Mouse (Mus musculus) liver, embryonic 15.5 days (tissue): ENCODE results near the gene 4921536K21Rik. TPM values are rescaled to one million over a fixed set of nuclear protein-coding genes. Genes with fewer than 3 reads are reported as not detected.
A peak's percentile ranks its signal among the peaks of the same experiment; 100 is the strongest.

Experiments
- ATAC-seq: fragments of 200-750 bp; cut with Nextera tagmentation; 2 replicates; pipeline ENCODE4 v1.8.0; 2017; ENCODE audit warnings: moderate number of reproducible peaks, mild to moderate bottlenecking, moderate library complexity; ENCODE audit not compliant: insufficient read depth
- H3K27ac ChIP-seq: fragments of 300-500 bp; sonication (generic); replicated peaks from 2 replicates; pipeline ENCODE4 v1.5.1; 2015; ENCODE audit warnings: mild to moderate bottlenecking, inconsistent platforms
- H3K27me3 ChIP-seq: fragments of 300-500 bp; sonication (generic); 2 replicates; pipeline ENCODE4 v1.6.1; 2015; ENCODE audit warnings: mild to moderate bottlenecking, inconsistent platforms
- H3K36me3 ChIP-seq: fragments of 300-500 bp; sonication (generic); replicated peaks from 2 replicates; pipeline ENCODE4 v1.6.1; 2015; ENCODE audit warnings: moderate library complexity, mild to moderate bottlenecking, inconsistent platforms
- H3K4me1 ChIP-seq: fragments of 300-500 bp; sonication (generic); replicated peaks from 2 replicates; pipeline ENCODE4 v1.6.1; 2015; ENCODE audit warnings: inconsistent platforms
- H3K4me2 ChIP-seq: fragments of 300-500 bp; sonication (generic); 2 replicates; pipeline ENCODE4 v1.6.1; 2015; ENCODE audit warnings: moderate library complexity, mild to moderate bottlenecking, inconsistent platforms
- H3K4me3 ChIP-seq: fragments of 300-500 bp; sonication (generic); replicated peaks from 2 replicates; pipeline ENCODE4 v1.5.1; 2015; ENCODE audit warnings: mild to moderate bottlenecking, inconsistent platforms
- H3K9ac ChIP-seq: fragments of 300-500 bp; sonication (generic); 2 replicates; pipeline ENCODE4 v1.6.1; 2015; ENCODE audit warnings: moderate library complexity, mild to moderate bottlenecking, inconsistent platforms
- H3K9me3 ChIP-seq: fragments of 300-500 bp; sonication (generic); replicated peaks from 2 replicates; pipeline ENCODE4 v1.6.1; 2016; ENCODE audit warnings: inconsistent platforms
- WGBS: fragments of 180-500 bp; shearing (Covaris S2); methylation state at CpG from one replicate; pipeline ENCODE4 v1.1.7; 2015; ENCODE audit warnings: mixed read lengths; ENCODE audit not compliant: insufficient replicate concordance; 5-methylcytosine and 5-hydroxymethylcytosine counted together
- polyA plus RNA-seq: library from polyadenylated mRNA; unstranded; fragments of >200 nt; fragmentation: Nextera tagmentation; extraction: Ambion mirVana; gene quantifications from 2 replicates; pipeline ENCODE4 v1.2.1, GENCODE M21; 2015

4921536K21Rik gene
- polyA plus RNA-seq, 1 experiment from 2014 or later = not detected

GRCm38 (mm10) chr11:3883711-3884110 lies 11.2 kb downstream of the 4921536K21Rik start:
- H3K4me2 ChIP-seq = no peak overlapping the region
- no peaks in the 10 kb centered on the region for H3K36me3 ChIP-seq
- peaks cover 24% of the 10 kb centered on the region for H3K27me3 ChIP-seq
- H3K4me1 ChIP-seq = peaks cover 16% of the 10 kb centered on the region
- no peak for ATAC-seq
- no peak overlapping the region for H3K27ac ChIP-seq
- WGBS = 63% methylated on average over 3 of the region's 3 CpGs
- H3K9ac ChIP-seq = no peak overlapping the region
- H3K4me3 ChIP-seq = no peak overlapping the region
- H3K9me3 ChIP-seq = no peaks in the 10 kb centered on the region

- Histone ChIP-seq H3K4me3 (no peak overlapping the region), H3K4me1 (no peaks in the 10 kb centered on the region), H3K27me3 (peaks cover 21% of the 10 kb centered on the region), H3K9ac (no peak overlapping the region), H3K9me3 (no peaks in the 10 kb centered on the region), H3K4me2 (no peak overlapping the region), H3K36me3 (no peaks in the 10 kb centered on the region), H3K27ac (no peak overlapping the region)
- no peak for ATAC-seq
- WGBS = 36% methylated on average over 2 of the region's 2 CpGs
These were observed 15.1 kb downstream of the 4921536K21Rik start for GRCm38 (mm10) chr11:3879836-3880235.

GRCm38 (mm10) chr11:3878660-3879059 lies 16.2 kb downstream of the 4921536K21Rik start:
- H3K4me1 ChIP-seq = no peaks in the 10 kb centered on the region
- no peak overlapping the region for H3K9ac ChIP-seq
- H3K36me3 ChIP-seq = no peaks in the 10 kb centered on the region
- no peak overlapping the region for H3K4me2 ChIP-seq
- H3K27me3 ChIP-seq = peaks cover 21% of the 10 kb centered on the region
- WGBS = 54% methylated on average over 7 of the region's 7 CpGs
- no peak overlapping the region for H3K4me3 ChIP-seq
- no peak overlapping the region for H3K27ac ChIP-seq
- H3K9me3 ChIP-seq = no peaks in the 10 kb centered on the region
- no peak for ATAC-seq

GRCm38 (mm10) chr11:3876419-3876818 lies 18.5 kb downstream of the 4921536K21Rik start:
- Histone ChIP-seq H3K27ac (no peak overlapping the region), H3K9me3 (no peaks in the 10 kb centered on the region), H3K27me3 (peaks cover 7% of the 10 kb centered on the region), H3K9ac (no peak overlapping the region), H3K4me1 (no peaks in the 10 kb centered on the region), H3K4me2 (no peak overlapping the region), H3K36me3 (no peaks in the 10 kb centered on the region), H3K4me3 (no peak overlapping the region)
- no peak for ATAC-seq
- 50% methylated on average over 6 of the region's 6 CpGs for WGBS

- Histone ChIP-seq H3K27me3 (peaks cover 52% of the 10 kb centered on the region), H3K9ac (no peak overlapping the region), H3K27ac (no peak overlapping the region), H3K36me3 (no peaks in the 10 kb centered on the region), H3K4me1 (peaks cover 11% of the 10 kb centered on the region), H3K9me3 (no peaks in the 10 kb centered on the region), H3K4me2 (peak overlapping the region; percentile 76), H3K4me3 (peak overlapping the region; percentile 49; the same call in 1 of the 2 replicates)
- ATAC-seq = no peak
- 32% methylated on average over 6 of the region's 6 CpGs for WGBS
These were observed 30.6 kb downstream of the 4921536K21Rik start for GRCm38 (mm10) chr11:3864343-3864742.

- Histone ChIP-seq H3K27me3 (peaks cover 52% of the 10 kb centered on the region), H3K27ac (no peak within 1 kb of the TSS), H3K4me2 (peak within 1 kb of the TSS; percentile 76), H3K4me1 (peaks cover 11% of the 10 kb centered on the region), H3K4me3 (peak within 1 kb of the TSS; percentile 49), H3K36me3 (no peaks in the 10 kb centered on the region), H3K9ac (no peak within 1 kb of the TSS), H3K9me3 (no peaks in the 10 kb centered on the region)
- peak; percentile 89 for ATAC-seq
- WGBS = 4% methylated on average over 57 of the region's 58 CpGs
These were observed 31.3 kb downstream of the 4921536K21Rik start, which contains the start of gene Osbp2 for GRCm38 (mm10) chr11:3863454-3864112. Gene Osbp2 (minus strand): TSS chr11:3863903.

GRCm38 (mm10) chr11:3862661-3863453 lies 32.0 kb downstream of the 4921536K21Rik start:
- ATAC-seq = no peak
- no peaks in the 10 kb centered on the region for H3K36me3 ChIP-seq
- H3K4me3 ChIP-seq = peak overlapping the region; percentile 49; the same call in 1 of the 2 replicates
- peak overlapping the region; percentile 76 for H3K4me2 ChIP-seq
- peaks cover 11% of the 10 kb centered on the region for H3K4me1 ChIP-seq
- no peaks in the 10 kb centered on the region for H3K9me3 ChIP-seq
- WGBS = 59% methylated on average over 19 of the region's 19 CpGs
- no peak overlapping the region for H3K27ac ChIP-seq
- H3K9ac ChIP-seq = no peak overlapping the region
- H3K27me3 ChIP-seq = peaks cover 52% of the 10 kb centered on the region

- H3K27ac ChIP-seq = no peak overlapping the region
- WGBS = 62% methylated on average over 4 of the region's 4 CpGs
- ATAC-seq = no peak
These were observed 34.5 kb downstream of the 4921536K21Rik start for GRCm38 (mm10) chr11:3860361-3860760.

GRCm38 (mm10) chr11:3859778-3860177 lies 35.1 kb downstream of the 4921536K21Rik start:
- ATAC-seq = no peak
- H3K27ac ChIP-seq = no peak overlapping the region
- no peak overlapping the region for H3K4me2 ChIP-seq
- H3K9me3 ChIP-seq = no peaks in the 10 kb centered on the region
- no peaks in the 10 kb centered on the region for H3K36me3 ChIP-seq
- WGBS = 85% methylated on average over 4 of the region's 4 CpGs
- H3K4me3 ChIP-seq = no peak overlapping the region
- peaks cover 11% of the 10 kb centered on the region for H3K4me1 ChIP-seq
- no peak overlapping the region for H3K9ac ChIP-seq
- H3K27me3 ChIP-seq = peaks cover 38% of the 10 kb centered on the region

More at GRCm38 (mm10) chr11:3860361-3860760, 34.5 kb downstream of the 4921536K21Rik start:
- H3K9me3 ChIP-seq = no peaks in the 10 kb centered on the region
- peaks cover 43% of the 10 kb centered on the region for H3K27me3 ChIP-seq
- peaks cover 11% of the 10 kb centered on the region for H3K4me1 ChIP-seq
- no peak overlapping the region for H3K4me3 ChIP-seq
- H3K36me3 ChIP-seq = no peaks in the 10 kb centered on the region
- H3K9ac ChIP-seq = no peak overlapping the region
- no peak overlapping the region for H3K4me2 ChIP-seq

- no peaks in the 10 kb centered on the region for H3K36me3 ChIP-seq
- H3K27ac ChIP-seq = no peak overlapping the region
- 59% methylated on average over 5 of the region's 5 CpGs for WGBS
- peaks cover 19% of the 10 kb centered on the region for H3K27me3 ChIP-seq
- no peak overlapping the region for H3K9ac ChIP-seq
- no peaks in the 10 kb centered on the region for H3K9me3 ChIP-seq
- H3K4me2 ChIP-seq = no peak overlapping the region
- ATAC-seq = no peak
- H3K4me1 ChIP-seq = no peaks in the 10 kb centered on the region
- no peak overlapping the region for H3K4me3 ChIP-seq
These were observed 37.0 kb downstream of the 4921536K21Rik start for GRCm38 (mm10) chr11:3857902-3858301.

GRCm38 (mm10) chr11:3855846-3856245 lies 39.1 kb downstream of the 4921536K21Rik start:
- ATAC-seq = no peak
- H3K9ac ChIP-seq = no peak overlapping the region
- no peaks in the 10 kb centered on the region for H3K27me3 ChIP-seq
- 67% methylated on average over 5 of the region's 5 CpGs for WGBS
- no peaks in the 10 kb centered on the region for H3K4me1 ChIP-seq
- no peak overlapping the region for H3K4me2 ChIP-seq
- H3K36me3 ChIP-seq = no peaks in the 10 kb centered on the region
- no peak overlapping the region for H3K27ac ChIP-seq
- H3K9me3 ChIP-seq = no peaks in the 10 kb centered on the region
- H3K4me3 ChIP-seq = no peak overlapping the region
